Mouse (Mus musculus) kidney, postnatal 10 days (tissue): ENCODE data around the gene Espnl.

Experiments used
- DNase-seq: peaks from one replicate; pipeline ENCODE4 v3.0.0; 2021; ENCODE audit warnings: mixed read lengths

Gene Espnl

DNA sequence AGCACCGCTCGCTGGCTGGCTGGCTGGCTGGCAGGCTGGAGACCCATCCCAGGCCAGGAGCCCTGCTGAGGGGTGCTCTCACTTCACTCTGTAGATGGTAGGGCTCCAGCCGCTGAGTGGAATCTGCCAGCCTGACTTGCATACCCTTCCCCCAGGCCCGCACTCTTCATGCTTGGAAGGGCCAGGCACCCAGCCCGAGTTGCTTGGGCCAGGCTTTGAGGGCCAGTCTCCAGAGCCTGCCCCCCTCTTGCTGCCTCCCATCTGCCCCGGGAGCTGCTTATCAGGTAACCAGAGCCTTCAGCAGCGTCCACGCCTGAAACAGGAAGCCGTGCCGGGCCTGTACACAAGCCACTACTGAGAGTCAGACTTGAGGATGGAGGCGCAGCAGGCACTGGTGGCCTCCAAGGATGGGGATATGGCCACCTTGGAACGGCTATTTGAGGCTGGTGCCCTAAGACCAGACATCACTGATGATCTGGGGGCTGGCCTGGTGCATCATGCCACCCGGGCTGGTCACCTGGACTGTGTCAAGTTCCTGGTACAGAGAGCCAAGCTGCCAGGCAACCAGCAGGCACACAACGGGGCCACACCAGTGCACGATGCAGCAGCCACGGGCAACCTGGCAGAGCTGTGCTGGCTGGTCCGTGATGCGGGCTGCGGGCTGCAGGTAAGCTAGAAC, at the start of gene Espnl:
TSS of gene Espnl (plus strand) at position 316 of the 679 bp plus-strand sequence.
- peak; percentile 38 for DNase-seq

DNA sequence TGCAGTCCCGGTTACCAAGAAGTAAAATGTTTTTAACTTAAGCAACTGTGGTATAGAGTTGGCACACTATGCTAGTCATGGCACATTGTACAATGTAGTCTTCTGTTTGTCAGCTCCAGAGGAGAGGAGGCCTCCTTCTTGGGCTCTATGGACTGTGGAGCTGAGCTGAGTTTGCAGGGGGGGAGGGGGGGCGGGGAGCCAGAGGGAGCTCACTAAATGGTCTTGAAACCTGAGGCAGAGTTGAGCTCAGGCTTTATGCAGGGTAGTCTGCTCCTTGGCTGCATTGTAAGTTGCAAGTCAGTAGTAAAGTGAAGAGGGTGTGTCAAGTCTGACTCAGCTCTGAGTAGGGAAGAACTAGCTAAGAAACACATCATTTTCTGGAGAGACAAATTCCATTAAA, 49.6 kb upstream of the Espnl start:
- no peak for DNase-seq

DNA sequence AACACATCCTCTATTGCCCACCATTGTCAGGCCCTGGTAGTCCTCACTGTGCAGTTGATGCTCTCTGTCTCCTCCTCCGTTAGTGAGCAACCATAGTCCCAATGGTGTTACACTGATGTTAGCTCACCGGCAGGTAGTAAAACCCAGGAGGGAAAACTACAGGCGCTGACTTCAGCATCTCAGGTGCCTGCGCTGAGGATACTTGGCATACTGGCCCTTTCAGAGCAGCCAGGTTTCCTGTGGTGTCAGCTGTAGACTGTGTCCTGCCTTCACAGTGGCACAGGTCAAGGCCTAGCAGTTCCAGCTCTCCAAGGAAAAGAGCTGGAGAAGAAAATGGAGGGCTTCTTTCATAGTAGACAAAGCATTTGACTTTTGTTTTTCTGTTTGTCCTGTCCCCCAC, 45.3 kb upstream of the Espnl start:
- no peak for DNase-seq

DNA sequence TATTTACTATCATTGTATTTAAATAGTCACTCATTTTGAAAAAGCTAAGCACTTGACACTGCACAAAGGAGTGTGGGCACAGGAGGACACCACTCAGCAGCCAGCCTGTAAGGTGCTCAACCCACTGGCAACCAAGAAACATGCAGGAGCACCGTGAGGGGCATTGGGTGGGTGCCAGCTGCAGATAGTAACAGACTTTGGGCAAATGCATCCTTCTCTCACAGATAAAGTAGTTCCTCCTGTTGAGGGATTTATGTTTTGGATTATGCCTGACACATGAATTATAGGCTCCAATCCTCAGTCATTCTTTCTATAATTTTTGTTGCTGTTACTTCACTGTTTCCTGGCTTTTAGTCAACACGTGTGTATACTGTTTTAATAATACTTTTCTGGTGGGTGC, 44.4 kb upstream of the Espnl start:
- DNase-seq = no peak

DNA sequence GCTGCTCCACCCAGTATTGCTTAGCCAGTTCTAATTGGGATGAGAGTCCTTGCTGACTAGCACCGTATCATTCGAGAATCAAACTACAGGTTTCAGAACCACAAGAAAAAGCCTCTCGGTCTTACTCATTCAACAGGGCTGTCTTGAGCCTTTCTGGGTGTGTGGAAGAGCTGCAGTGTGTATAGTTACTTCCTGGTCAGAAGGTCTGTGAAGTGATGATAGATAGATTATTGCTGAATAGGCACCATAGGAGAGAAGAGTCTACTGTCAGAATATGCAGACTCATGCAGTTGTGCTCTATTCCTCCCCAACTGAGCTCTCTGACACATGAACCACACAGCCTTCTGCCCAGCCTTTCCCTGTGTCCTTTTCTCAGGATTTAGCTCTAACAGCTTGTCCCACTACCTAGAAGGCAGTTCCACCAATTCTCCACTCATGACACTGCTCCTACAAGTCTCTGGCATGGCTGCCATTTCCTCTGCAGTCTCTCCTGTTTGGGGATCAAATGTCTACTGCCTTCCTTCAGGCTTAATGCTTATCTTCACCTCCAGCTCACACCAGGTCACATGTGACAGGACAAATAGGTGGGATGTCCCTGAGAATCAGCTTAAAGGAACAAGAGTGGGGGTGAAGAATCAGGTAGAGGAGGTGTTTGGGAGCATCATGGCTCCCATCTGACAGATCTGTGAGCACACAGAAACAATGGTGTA, 43.3 kb upstream of the Espnl start:
- no peak for DNase-seq

DNA sequence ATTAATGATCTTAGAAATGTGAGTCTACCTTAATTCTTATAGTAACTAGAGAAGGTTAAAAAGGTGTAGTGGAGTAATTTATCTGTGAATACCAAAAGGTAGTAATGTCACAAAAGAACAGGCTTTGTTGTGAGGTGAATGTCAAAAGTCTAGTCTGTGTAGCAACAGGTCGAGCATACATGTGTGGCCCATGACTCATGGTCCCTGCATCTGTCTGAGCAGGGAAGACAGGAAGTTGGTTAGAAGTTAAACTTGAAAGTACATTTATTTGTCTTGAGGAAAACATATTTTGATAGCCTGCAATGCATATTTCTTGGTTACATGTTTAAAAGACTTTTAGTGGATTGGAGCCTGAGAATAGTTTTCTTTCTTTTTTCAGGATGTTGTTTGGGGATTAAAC, 42.7 kb upstream of the Espnl start:
- DNase-seq = no peak

DNA sequence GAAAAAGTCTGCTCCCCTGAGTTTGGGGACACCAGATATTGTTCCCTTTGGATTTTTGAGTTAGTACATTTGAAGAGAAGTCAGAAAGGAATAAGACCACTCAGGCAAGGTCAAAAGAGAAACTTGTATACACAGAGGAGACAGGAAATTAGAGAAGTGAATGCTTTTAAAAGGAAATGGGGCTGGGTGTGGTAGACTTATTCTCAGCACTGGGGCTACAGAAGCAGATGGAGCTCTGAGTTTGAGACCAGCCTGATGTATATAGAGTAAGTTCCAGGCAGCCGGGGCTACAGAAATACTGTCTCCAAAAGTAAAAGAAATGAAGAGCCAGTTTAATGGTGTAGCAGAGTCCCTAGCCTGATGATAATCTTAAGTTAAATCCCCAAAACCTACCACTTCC, 39.3 kb upstream of the Espnl start:
- no peak for DNase-seq

DNA sequence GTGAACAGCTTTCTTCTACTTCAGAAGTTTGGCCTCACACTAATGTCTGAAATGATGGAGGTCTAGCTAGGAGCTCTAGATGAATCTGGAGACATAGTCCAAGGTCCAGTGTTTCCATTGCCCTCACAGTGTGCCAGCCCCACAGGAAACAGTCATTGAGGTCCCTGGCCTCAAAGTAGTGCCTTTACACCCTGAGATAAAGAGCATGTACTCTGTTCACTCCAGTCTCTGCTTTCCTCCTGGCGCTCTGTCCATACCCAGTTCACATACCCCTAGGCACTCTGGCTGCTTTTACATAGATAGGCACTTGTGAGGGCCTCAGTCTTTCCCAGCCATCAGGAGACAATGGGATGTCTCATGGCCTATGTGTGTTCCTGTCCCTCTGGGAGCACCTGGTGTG, 32.5 kb upstream of the Espnl start:
- no peak for DNase-seq

DNA sequence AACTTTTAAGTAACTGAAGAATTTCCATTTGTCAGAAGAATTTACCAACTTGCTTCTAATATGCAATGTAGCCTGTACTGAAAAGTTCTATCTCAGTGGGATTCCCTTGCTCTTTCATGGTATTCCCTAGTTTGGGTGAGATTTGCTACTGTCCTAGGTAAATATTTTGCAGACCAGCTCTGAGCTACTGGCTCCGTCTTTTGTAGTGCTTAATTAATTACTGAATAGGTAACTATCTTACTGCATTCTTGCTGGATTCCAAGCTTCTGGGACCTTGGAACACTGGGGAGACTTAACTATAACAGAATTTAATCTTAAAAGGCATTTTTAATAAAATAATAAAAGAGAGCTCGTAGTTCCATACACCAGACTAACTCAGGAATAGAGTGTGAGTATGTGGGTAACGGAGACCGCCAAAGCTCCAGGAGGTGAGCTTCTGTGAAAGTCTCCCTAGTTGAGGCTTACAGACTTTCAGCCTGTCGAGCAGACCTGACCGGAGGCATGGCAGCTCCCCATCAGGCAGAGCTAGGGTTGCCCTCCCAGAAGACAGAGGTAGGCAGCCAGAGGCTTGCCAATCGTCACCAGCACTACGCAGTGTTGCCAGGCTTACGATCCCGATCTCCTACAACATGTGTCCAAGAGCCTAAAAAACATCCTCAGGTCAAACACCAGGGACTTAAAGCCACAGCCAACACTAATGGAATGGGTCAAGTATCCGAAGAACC, 29.6 kb upstream of the Espnl start:
- peak; percentile 33 for DNase-seq

DNA sequence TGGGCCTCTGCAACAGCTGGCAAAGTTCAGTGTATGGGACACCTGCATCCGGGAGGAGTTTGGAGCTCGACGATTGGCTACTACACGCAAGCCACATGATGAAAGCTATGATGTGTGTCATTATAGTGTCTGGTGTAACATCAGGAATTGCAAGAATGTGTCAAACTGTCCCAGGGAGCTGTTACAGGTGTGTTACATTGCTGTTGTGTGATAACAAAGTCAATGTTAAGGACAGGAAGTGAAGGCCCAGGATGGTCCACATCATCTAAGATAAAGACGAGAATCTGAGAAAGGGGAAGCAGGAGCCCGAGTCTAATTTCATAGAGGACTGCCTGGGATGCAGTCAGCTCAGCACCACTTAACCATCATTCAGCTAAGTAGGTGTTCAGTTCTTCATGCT, 26.3 kb upstream of the Espnl start:
- DNase-seq = no peak

DNA sequence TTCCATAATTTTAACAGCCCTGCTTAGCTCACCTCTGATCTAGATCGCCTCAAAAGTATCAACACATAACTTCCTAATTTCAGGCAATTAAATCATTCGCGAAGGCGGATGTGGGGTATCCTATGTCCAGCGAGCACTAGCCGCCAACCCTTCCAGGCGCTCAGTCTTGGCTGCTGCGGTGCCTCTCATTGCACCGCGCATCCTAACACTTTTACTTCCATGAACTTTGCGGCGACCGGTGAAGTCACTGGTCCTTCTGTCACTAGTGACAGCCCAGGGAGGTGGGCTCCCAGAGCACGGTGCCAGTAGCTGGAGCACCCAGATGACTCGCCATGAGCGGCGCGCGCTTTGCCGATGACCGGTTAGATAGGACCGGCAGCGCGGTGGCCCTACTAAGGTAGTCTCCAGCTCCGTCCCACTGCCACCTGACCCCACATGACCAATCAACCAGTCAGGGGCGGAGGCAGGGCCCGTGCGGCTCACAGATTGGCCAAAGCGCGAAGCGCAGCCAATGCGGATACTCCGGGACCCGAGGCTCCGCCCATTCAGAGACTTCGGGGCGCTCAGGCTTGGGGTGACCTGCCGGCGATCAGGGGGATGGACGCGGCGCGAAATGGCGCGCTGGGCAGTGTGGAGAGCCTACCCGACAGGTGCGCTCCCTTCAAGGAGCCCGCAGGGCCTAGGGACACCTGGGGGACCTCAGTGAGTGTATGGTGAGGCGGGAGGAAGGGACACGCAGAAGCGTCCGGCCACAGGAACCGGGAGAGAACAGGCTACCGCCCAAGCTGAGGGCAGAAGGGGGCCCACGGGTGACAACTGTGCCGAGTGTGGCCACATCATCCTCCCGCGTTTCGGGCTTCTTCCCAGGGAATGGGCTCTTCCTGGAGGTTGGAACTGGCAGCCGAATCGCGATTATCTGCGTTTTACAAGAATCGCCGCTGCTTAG, 23.8 kb upstream of the Espnl start, which contains the start of gene Scly:
TSS of gene Scly (plus strand) at position 540 of the 946 bp plus-strand sequence.
- DNase-seq = peak; percentile 96

DNA sequence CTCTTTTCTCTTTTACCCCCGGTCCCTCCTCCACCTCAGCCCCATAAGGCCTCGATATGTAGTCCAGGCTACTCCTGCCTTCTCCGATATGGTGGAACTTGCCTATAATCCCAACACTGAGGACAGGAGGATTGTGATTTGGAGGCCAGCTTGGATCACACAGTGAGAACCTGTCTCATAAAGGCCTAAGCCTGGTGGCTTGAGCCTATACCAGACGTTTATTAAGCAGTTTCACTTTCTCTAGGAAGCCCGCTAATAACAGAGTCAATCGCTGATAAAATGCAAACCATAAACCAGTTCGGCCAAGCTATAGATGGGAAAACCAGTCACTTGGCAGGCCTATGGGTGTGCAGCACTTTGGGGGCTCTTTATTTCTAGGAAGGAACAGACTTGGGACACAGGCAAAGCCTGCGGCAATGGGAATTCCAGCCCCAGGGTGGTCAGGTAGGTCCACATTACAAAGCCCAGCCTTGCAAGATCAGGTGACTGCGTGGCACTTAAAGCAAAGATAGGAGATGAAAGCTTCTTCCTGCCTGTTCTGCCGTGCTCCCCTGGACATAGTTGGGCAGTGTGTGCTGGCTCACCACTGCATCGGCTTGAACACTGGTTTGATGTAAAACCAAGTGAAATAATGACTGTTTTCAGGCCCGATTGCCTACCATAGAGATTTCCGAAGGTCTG, 22.7 kb upstream of the Espnl start:
- DNase-seq = no peak

DNA sequence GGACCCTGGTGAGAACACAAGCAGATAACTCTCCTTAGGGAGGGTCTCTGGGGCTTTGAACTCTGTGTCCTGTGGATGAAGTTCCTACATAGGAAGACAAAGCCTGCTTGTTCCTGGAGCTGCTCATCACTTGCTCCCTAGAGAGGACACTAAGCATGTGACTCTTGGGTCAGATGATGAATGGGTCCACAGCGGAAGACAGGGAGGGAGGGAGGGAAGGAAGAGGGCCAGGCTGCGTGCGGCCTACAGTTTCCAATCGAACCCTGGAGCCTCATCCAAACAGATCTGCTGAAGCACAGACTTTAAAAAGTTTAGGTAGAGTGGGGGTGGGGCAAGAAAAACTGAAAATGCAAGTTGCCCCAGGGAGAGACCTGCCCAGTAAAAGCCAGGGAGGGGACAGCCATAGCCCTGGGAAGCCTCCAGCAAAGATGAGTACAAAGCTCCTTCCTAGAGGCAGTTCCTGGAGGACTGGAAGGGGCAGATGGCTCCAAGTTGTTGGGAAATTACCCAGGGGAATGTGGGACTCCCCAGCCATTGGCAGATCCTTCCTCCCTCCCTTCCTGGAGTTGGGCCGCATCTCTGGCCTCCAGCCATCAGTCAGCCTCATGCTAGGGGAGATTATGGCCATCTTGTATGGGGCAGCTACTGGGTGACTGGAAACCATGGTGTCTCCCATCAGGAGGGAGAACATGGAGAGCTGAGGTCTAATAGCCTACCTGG, 22.0 kb upstream of the Espnl start:
- peak; percentile 53 for DNase-seq

DNA sequence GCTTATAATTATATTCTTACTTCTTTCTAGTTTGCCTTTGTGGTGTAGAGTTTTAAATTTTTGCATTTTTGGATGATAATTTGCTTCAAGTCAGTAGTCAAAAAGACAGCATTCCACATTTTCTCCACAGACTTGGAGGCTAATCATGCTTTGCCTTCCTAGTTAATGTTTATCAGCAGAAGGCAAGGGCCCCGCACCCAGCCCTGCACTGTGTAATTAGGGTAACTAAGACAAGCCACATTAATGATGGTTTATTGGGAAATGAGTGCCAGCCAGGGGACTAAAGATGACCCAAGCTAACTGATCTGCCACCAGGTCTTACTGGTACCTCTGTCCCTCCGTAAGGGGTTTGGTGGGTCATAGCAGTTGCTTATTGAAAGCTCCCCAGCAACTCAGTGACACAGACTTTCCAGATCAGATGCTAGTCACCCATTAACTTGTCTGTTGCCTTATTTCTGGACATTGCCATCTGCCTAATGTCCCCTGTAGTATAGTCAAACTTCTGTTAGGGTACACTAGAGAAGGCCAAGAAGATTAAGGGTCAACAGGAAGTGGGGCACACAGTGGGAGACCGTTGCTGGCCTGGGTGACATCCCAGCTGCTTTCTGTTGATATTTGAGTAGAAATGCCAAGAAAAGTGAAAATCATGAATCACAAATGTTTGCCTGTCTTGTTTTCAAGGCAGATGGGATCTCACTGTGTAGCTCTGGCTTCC, 20.5 kb upstream of the Espnl start:
- DNase-seq = peak; percentile 59

DNA sequence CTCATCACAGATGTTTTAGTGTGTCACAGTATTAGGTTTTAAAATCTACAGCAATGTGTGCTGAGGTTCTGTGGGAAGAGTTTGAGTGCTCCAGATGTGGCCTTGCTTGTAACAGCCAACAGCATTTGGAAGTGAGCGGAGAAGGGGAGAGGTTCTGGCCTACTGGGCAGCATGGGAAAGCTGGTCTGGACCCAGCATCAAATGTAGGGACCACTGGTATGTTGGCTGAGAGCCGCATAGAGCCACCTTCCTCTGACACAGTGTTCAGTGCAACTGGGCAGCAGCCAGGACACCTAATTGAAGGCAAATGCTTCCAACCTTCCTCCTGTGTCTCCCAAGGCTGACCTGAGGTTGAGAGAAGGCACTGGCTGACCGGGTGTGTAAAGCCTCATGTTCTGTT, 19.9 kb upstream of the Espnl start:
- DNase-seq = no peak

DNA sequence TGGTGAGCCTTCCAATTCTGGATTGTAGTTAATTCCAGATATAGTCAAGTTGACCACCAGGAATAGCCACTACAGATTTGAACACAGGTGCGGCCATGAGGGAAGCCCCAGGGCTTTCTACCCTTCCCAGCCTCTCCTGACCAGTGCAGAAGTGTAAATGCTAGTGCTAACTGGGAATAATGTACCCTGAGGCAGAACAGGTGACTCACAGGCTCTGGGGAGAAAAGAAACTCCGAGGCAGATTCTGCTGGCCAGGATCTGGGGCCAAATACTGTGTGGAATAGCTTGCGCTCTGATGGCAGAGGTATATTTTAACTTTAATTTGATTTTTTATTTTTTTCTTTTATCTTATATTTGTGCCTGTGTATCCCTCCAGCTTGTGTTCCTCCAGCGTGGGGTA, 17.3 kb upstream of the Espnl start:
- no peak for DNase-seq

DNA sequence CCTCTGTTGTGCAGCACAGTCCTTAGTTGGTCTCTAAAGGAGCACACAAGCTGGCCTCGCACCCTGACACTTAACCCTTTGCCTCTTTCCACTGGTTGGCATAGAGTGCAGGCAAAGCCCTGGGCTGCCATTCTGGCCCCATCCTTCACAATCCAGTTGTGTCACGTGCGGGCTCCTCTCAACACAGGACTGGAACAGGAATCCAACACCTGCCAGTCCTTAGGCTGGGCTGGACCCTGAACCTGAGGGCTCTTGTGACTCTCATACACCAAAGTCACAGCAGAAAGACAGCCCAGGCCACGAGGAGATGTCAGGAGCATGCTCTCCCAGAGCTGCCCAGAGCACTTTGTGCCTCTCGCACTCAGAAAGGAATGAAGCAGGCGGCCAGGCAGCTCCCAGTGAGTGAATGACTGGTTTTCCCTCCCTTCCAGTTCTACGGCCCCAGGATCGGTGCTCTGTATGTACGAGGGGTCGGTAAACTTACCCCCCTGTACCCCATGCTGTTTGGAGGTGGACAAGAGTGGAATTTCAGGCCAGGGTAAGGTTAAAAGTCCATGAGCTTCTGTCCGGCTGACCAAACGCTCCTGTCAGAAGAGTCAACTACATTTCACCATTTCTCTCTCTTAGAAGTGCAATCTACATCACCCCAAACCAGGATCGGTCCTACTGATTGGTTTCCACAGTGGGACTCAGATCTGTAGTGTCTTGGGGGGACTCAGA, 12.3 kb upstream of the Espnl start:
- DNase-seq = no peak

DNA sequence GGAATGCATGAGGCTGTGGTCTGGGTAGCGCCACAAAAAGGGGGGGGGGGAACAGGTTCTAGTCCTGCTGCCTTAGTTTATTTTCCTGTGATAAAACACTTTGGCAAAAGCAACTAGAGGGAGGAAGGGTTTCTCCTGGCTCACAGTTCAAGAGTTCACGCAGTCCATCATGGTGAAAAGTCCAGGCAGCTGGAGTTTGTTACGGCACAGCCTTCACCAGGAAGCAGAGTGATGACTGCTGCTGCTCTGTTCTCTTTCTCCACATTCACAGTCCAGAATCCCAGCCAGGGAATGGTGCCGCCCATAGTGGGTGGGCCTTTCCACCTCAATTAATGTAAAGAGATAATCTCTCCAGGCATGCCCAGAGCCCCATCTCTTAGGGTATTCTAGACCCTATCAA, 9.6 kb upstream of the Espnl start:
- no peak for DNase-seq

DNA sequence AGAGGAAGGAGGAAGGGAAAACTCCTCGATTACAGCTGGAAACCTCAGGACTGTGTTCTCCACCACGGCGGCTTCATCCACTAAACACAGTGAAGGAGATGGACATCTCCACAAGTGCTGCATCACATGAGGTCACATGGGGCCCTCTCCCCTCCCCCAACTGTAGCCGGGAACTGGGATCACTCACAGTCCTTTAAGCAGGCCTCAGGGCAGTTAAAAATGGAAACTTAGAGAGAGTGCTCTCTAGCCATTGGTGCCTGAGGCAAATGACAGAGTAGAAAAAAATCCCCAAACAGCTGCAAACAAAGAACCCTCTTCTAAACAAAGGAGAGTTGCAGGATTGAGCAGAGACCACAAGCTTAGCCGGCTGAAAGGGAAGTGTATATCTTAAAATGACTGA, 8.6 kb upstream of the Espnl start:
- no peak for DNase-seq

DNA sequence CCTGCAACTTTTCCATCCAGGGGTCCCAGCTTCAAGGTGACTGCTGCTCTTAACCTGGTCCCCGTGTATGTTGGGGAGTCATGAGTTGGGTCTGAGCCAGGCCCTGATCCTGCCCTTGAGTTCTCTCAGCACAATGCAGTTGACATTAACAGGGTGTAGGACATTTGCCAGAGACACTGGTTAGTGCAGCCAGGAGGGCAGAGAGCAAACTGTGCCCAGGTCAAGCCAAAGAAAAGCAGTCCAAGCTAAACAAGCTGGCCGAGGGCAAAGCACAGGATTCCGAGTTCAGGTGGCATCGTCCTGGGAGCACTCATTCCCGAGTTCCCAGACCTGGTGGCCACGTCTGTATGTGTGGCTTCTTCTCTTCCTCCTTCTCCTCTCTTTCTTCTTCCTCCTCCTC, 4.2 kb upstream of the Espnl start:
- no peak for DNase-seq
